9 mouse cellular contexts compared by ENCODE assay signal in genomic region chr10:122943824-122944223, GRCm38 (mm10).
"Had no signal": no experiment of that assay in that cellular context is flagged by ENCODE, and none has a peak within 500 bp of the region (broad histone marks: within the 10 kb centered on the region; RNA-seq: fewer than 3 reads in every experiment).

No protein-coding gene starts in this region.

- H3K9ac ChIP-seq: kidney, embryonic 15.5 days; liver, embryonic 15.5 days; lung, embryonic 15.5 days; midbrain, embryonic 13.5 days had no signal

- H3K9me3 ChIP-seq: kidney, embryonic 15.5 days; liver, embryonic 15.5 days; lung, embryonic 15.5 days; midbrain, embryonic 13.5 days had no signal

- H3K27ac ChIP-seq: kidney, embryonic 15.5 days; liver, embryonic 15.5 days; lung, embryonic 15.5 days; midbrain, embryonic 13.5 days; stomach, postnatal 0 days had no signal

- H3K36me3 ChIP-seq: kidney, embryonic 15.5 days; liver, embryonic 15.5 days; lung, embryonic 15.5 days; midbrain, embryonic 13.5 days had no signal

- DNase-seq: kidney, adult 2 months; kidney, postnatal 14 days; retina, postnatal 1 day; thymus, postnatal 4 days had no signal

- H3K4me3 ChIP-seq: kidney, embryonic 15.5 days; liver, embryonic 15.5 days; lung, embryonic 15.5 days; midbrain, embryonic 13.5 days had no signal

- ATAC-seq: midbrain, embryonic 13.5 days had no signal

- H3K4me1 ChIP-seq: liver, embryonic 15.5 days had no signal

- H3K4me2 ChIP-seq: kidney, embryonic 15.5 days; liver, embryonic 15.5 days; lung, embryonic 15.5 days; midbrain, embryonic 13.5 days had no signal

- H3K27me3 ChIP-seq: kidney, embryonic 15.5 days; liver, embryonic 15.5 days; lung, embryonic 15.5 days; midbrain, embryonic 13.5 days had no signal
